Comparison of ENCODE assay signal across 17 mouse cellular contexts in genomic region chr17:27725011-27725410, GRCm38 (mm10). TPM values are rescaled to one million over a fixed set of nuclear protein-coding genes. Genes with fewer than 3 reads are reported as not detected.
DNase-seq lines count a peak whose midpoint lies in the region; ATAC-seq lines count a peak whose summit lies in the region.
"Had no signal": no experiment of that assay in that cellular context is flagged by ENCODE, and none has a peak within 500 bp of the region (broad histone marks: within the 10 kb centered on the region; RNA-seq: fewer than 3 reads in every experiment).

No protein-coding gene starts in this region.

- H3K4me2 ChIP-seq in midbrain, embryonic 14.5 days (ENCODE audit: low read length) = no peak overlapping the region
- H3K4me2 ChIP-seq in embryonic facial prominence, embryonic 13.5 days = peak overlapping the region; percentile 14; the same call in 1 of the 2 replicates
- H3K4me2 ChIP-seq in stomach, embryonic 14.5 days (replicated peaks; ENCODE audit: low read depth, low read length) = peak overlapping the region; percentile 10; the same call in 1 of the 2 replicates

- no peak for ATAC-seq in midbrain, embryonic 14.5 days (ENCODE audit: low FRiP score, low TSS enrichment)
- ATAC-seq in embryonic facial prominence, embryonic 13.5 days (ENCODE audit: insufficient number of reproducible peaks, insufficient read depth, low FRiP score, low TSS enrichment, low read depth) = no peak
- no peak for ATAC-seq in stomach, embryonic 14.5 days (ENCODE audit: insufficient number of reproducible peaks, insufficient read depth, low FRiP score, low read depth)

- no peaks in the 10 kb centered on the region for H3K9me3 ChIP-seq in heart, embryonic 10.5 days
- H3K9me3 ChIP-seq in midbrain, embryonic 10.5 days (replicated peaks) = no peaks in the 10 kb centered on the region
- no peaks in the 10 kb centered on the region for H3K9me3 ChIP-seq in midbrain, embryonic 14.5 days (ENCODE audit: control insufficient read depth, low read length)
- no peaks in the 10 kb centered on the region for H3K9me3 ChIP-seq in embryonic facial prominence, embryonic 13.5 days
- H3K9me3 ChIP-seq in stomach, embryonic 14.5 days (ENCODE audit: control insufficient read depth, low read depth, low read length) = no peaks in the 10 kb centered on the region

- H3K36me3 ChIP-seq in heart, embryonic 10.5 days = no peaks in the 10 kb centered on the region
- H3K36me3 ChIP-seq in midbrain, embryonic 10.5 days = no peaks in the 10 kb centered on the region
- H3K36me3 ChIP-seq in midbrain, embryonic 14.5 days (ENCODE audit: control insufficient read depth, insufficient read depth, low read length) = no peaks in the 10 kb centered on the region
- no peaks in the 10 kb centered on the region for H3K36me3 ChIP-seq in embryonic facial prominence, embryonic 13.5 days
- H3K36me3 ChIP-seq in stomach, embryonic 14.5 days (ENCODE audit: control insufficient read depth, insufficient read depth, low read length) = no peaks in the 10 kb centered on the region

- no peak overlapping the region; the same call in 1 of the 2 replicates for H3K27ac ChIP-seq in heart, embryonic 10.5 days
- H3K27ac ChIP-seq in midbrain, embryonic 10.5 days (replicated peaks) = peak overlapping the region; percentile 76
- no peak overlapping the region for H3K27ac ChIP-seq in midbrain, embryonic 14.5 days (replicated peaks; ENCODE audit: low read depth, low read length)
- H3K27ac ChIP-seq in embryonic facial prominence, embryonic 13.5 days = no peak overlapping the region
- no peak overlapping the region; the same call in 1 of the 2 replicates for H3K27ac ChIP-seq in stomach, embryonic 14.5 days (ENCODE audit: low read length)
- H3K27ac ChIP-seq: heart, adult 2 months had no signal

- no peak overlapping the region; the same call in 1 of the 2 replicates for H3K9ac ChIP-seq in midbrain, embryonic 14.5 days (replicated peaks; ENCODE audit: low read length)
- H3K9ac ChIP-seq in embryonic facial prominence, embryonic 13.5 days = no peak overlapping the region
- H3K9ac ChIP-seq in stomach, embryonic 14.5 days (replicated peaks; ENCODE audit: low read depth, low read length) = no peak overlapping the region

- H3K27me3 ChIP-seq in heart, embryonic 10.5 days (ENCODE audit: insufficient read depth, poor library complexity, severe bottlenecking) = peaks cover 60% of the 10 kb centered on the region
- H3K27me3 ChIP-seq in midbrain, embryonic 10.5 days (ENCODE audit: low read depth, poor library complexity, severe bottlenecking) = 0 out of 2 replicates have a peak, but pooled peaks cover 11% of the 10 kb centered on the region
- H3K27me3 ChIP-seq in midbrain, embryonic 14.5 days (ENCODE audit: control insufficient read depth, insufficient read depth, low read length) = no peaks in the 10 kb centered on the region
- no peaks in the 10 kb centered on the region; the same call in 1 of the 2 replicates for H3K27me3 ChIP-seq in embryonic facial prominence, embryonic 13.5 days
- H3K27me3 ChIP-seq in stomach, embryonic 14.5 days (ENCODE audit: control insufficient read depth, insufficient read depth, low read length) = no peaks in the 10 kb centered on the region

- H3K4me3 ChIP-seq in heart, embryonic 10.5 days = 0 out of 2 replicates have a peak overlapping the region, but pooled peaks have one; percentile 6
- peak overlapping the region; percentile 29 for H3K4me3 ChIP-seq in midbrain, embryonic 10.5 days
- H3K4me3 ChIP-seq in midbrain, embryonic 14.5 days (replicated peaks; ENCODE audit: low read depth, low read length) = no peak overlapping the region
- H3K4me3 ChIP-seq in embryonic facial prominence, embryonic 13.5 days = no peak overlapping the region
- H3K4me3 ChIP-seq in stomach, embryonic 14.5 days (ENCODE audit: low read depth, low read length) = no peak overlapping the region
- H3K4me3 ChIP-seq: heart, adult 2 months; megakaryocyte, embryonic 14.5 days had no signal

- H3K4me1 ChIP-seq in heart, embryonic 10.5 days = peaks cover 35% of the 10 kb centered on the region
- H3K4me1 ChIP-seq in midbrain, embryonic 10.5 days = peaks cover 52% of the 10 kb centered on the region
- H3K4me1 ChIP-seq in midbrain, embryonic 14.5 days (ENCODE audit: control insufficient read depth, insufficient read depth, low read length) = 0 out of 2 replicates have a peak, but pooled peaks cover 8% of the 10 kb centered on the region
- H3K4me1 ChIP-seq in embryonic facial prominence, embryonic 13.5 days = peaks cover 21% of the 10 kb centered on the region
- peaks cover 17% of the 10 kb centered on the region for H3K4me1 ChIP-seq in stomach, embryonic 14.5 days (ENCODE audit: control insufficient read depth, insufficient read depth, low read length)

- WGBS in heart, embryonic 10.5 days = 50% methylated on average over 10 of the region's 10 CpGs
- WGBS in midbrain, embryonic 10.5 days = 29% methylated on average over 10 of the region's 10 CpGs
- 17% methylated on average over 10 of the region's 10 CpGs for WGBS in midbrain, embryonic 14.5 days
- WGBS in embryonic facial prominence, embryonic 13.5 days = 22% methylated on average over 10 of the region's 10 CpGs
- 43% methylated on average over 10 of the region's 10 CpGs for WGBS in stomach, embryonic 14.5 days

- DNase-seq in heart, embryonic 10.5 days (ENCODE audit: low spot score) = no peak
- no peak for DNase-seq in heart, adult 18-20 months
- peak; percentile 24 for DNase-seq in midbrain, embryonic 10.5 days (ENCODE audit: low spot score)
- DNase-seq in midbrain, embryonic 14.5 days = no peak
- no peak for DNase-seq in right cerebral cortex, postnatal 25 days
- DNase-seq in Muller cell, postnatal 12 days (ENCODE audit: inconsistent ontology term) = no peak
- DNase-seq: cerebellum, adult 8-10 months; heart, adult 2 months; kidney, adult 9 months; layer of hippocampus, postnatal 36 days; lung, adult 18-20 months; thymus, postnatal 36 days had no signal

RNA-seq across cellular contexts. Expression of gene Spdef, which starts 3.7 kb away (rescaled TPM):
- 0.11 and 0.33 TPM in 2 replicates for polyA plus RNA-seq in heart, embryonic 10.5 days (2016; fragmentation: Nextera tagmentation; extraction: Ambion mirVana)
- under 1 TPM in 1 of 2 experiments, not detected in 1; 0.18 TPM for total RNA-seq in heart, adult 18-20 months (2021)
- polyA plus RNA-seq in midbrain, embryonic 10.5 days (2016; fragmentation: Nextera tagmentation; extraction: Ambion mirVana) = 0.16 and 0.25 TPM in 2 replicates
- 1.5 and 2.7 TPM in 2 replicates for polyA plus RNA-seq in midbrain, embryonic 14.5 days (2014; fragmentation: Nextera tagmentation; extraction: Ambion mirVana)
- 0.28 TPM in 1 of 2 replicates, not detected in the other for polyA plus RNA-seq in embryonic facial prominence, embryonic 13.5 days (2015; fragmentation: Nextera tagmentation; extraction: Ambion mirVana)
- polyA plus RNA-seq in stomach, embryonic 14.5 days (2014; fragmentation: Nextera tagmentation; extraction: Ambion mirVana) = 13.8 and 18.1 TPM in 2 replicates
- total RNA-seq: gastrocnemius, adult 18-20 months; heart, adult 2 months; heart, postnatal 25 days had no signal

Comparison
In these comparisons a context has a peak if more than half of its experiments do, and no peak if none do; other contexts are left out.
1. H3K4me3 ChIP-seq: peak in heart, embryonic 10.5 days (single experiment) and midbrain, embryonic 10.5 days (single experiment); none in midbrain, embryonic 14.5 days (single experiment), embryonic facial prominence, embryonic 13.5 days (single experiment) and stomach, embryonic 14.5 days (single experiment).